Mouse (Mus musculus): ENCODE data around the gene Gm13043.
"Not testable (repeated sequence)": the region's sequence is repeated elsewhere in the genome, so short reads cannot be mapped to it uniquely, and the experiment has no call there.

Gene Gm13043

GRCm38 (mm10) chr4:143511043-143511442, at the start of gene Gm13043:
Gene Gm13043 (plus strand): TSS chr4:143511343.
- DNase-seq (ENCODE audit: low read depth in 1 of 2, low spot score in 2 of 2) = no peak

DNA sequence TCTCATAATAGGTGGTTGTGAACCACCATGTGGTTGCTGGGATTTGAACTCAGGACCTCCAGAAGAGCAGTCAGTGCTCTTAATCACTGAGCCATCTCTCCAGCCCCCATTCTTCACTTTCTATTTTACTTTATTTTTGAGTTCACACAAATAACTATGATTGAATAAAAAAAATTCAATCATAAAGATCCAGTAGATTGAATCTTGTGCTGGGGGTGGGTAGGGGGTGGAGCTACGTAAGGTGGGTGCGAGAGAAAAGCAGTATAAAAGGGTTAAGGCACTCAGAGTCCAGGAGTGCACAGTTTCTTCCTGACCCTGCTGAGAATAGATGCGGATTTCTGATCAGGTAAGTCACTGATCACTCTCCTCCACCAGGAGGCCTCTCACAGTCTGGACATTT, 24.5 kb downstream of the Gm13043 start, which contains the start of gene Gm13040:
Gm13040 (plus strand) TSS at position 301 of the 400 bp plus-strand sequence.
- DNase-seq (ENCODE audit: low read depth in 1 of 2, low spot score in 2 of 2) = not testable (repeated sequence)

GRCm38 (mm10) chr4:143551400-143551799, 40.3 kb downstream of the Gm13043 start, which contains the start of the genes BC080695 and Gm13057:
Gene BC080695 (plus strand): TSS chr4:143551700.
Gene Gm13057 (plus strand): TSS chr4:143551709.
- DNase-seq (ENCODE audit: low read depth in 1 of 2, low spot score in 2 of 2) = not testable (repeated sequence)

Measured in monocyte, adult 2 months (primary cell).